Mouse (Mus musculus) kidney, postnatal 0 days (tissue): ENCODE results near the gene 4930415L06Rik. TPM values are rescaled to one million over a fixed set of nuclear protein-coding genes. Genes with fewer than 3 reads are reported as not detected.

Source experiments
- ATAC-seq: fragments of 200-750 bp; cut with Nextera tagmentation; replicated peaks from 2 replicates; pipeline ENCODE4 v1.8.0; 2017; ENCODE audit warnings: low read depth, moderate number of reproducible peaks, moderate TSS enrichment, moderate library complexity; ENCODE audit not compliant: low FRiP score
- DNase-seq: peaks from one replicate; pipeline ENCODE4 v3.0.0-alpha.2; 2016; ENCODE audit warnings: low spot score
- H3K27ac ChIP-seq: fragments of 300-500 bp; sonication (generic); 2 replicates; pipeline ENCODE4 v1.5.1; 2014; ENCODE audit warnings: mild to moderate bottlenecking
- H3K27me3 ChIP-seq: fragments of 300-500 bp; sonication (generic); 2 replicates; pipeline ENCODE4 v1.6.1; 2014; ENCODE audit warnings: low read length, mixed read lengths; ENCODE audit not compliant: insufficient read depth
- H3K36me3 ChIP-seq: fragments of 300-500 bp; sonication (generic); 2 replicates; pipeline ENCODE4 v1.6.1; 2014; ENCODE audit warnings: low read length, mixed read lengths; ENCODE audit not compliant: insufficient read depth
- H3K4me1 ChIP-seq: fragments of 300-500 bp; sonication (generic); replicated peaks from 2 replicates; pipeline ENCODE4 v1.6.1; 2014; ENCODE audit warnings: antibody characterized with exemption, low read length, mixed read lengths; ENCODE audit not compliant: insufficient read depth
- H3K4me2 ChIP-seq: fragments of 300-500 bp; sonication (generic); 2 replicates; pipeline ENCODE4 v1.6.1; 2014; ENCODE audit warnings: mild to moderate bottlenecking, low read length, moderate library complexity, mixed read lengths
- H3K4me3 ChIP-seq: fragments of 300-500 bp; sonication (generic); replicated peaks from 2 replicates; pipeline ENCODE4 v1.5.1; 2014; ENCODE audit warnings: low read depth, low read length
- H3K9ac ChIP-seq: fragments of 300-500 bp; sonication (generic); 2 replicates; pipeline ENCODE4 v1.6.1; 2014; ENCODE audit warnings: low read depth, low read length
- H3K9me3 ChIP-seq: fragments of 300-500 bp; sonication (generic); replicated peaks from 2 replicates; pipeline ENCODE4 v1.6.1; 2016; ENCODE audit warnings: low read length, inconsistent platforms, mixed read lengths
- CTCF ChIP-seq: IDR thresholded peaks from 2 replicates; pipeline ENCODE4 v1.5.1; 2016; ENCODE audit warnings: antibody characterized with exemption, low read depth, mild to moderate bottlenecking, moderate library complexity
- WGBS: fragments of 180-500 bp; shearing (Covaris S2); extraction: QIAGEN DNeasy Blood & Tissue Kit; methylation state at CpG from one replicate; pipeline ENCODE4 v1.1.7; 2014; 5-methylcytosine and 5-hydroxymethylcytosine counted together
- polyA plus RNA-seq: library from polyadenylated mRNA; unstranded; fragments of >200 nt; fragmentation: Nextera tagmentation; extraction: Ambion mirVana; gene quantifications from 2 replicates; pipeline ENCODE4 v1.2.1, GENCODE M21; 2015

Gene 4930415L06Rik
- not detected in 2 replicates for polyA plus RNA-seq

- TF ChIP-seq CTCF, result no peak
- no peak within 1 kb of the TSS for H3K4me3 ChIP-seq
- H3K9me3 ChIP-seq, result no peaks in the 10 kb centered on the region
- no peak for ATAC-seq
- H3K27me3 ChIP-seq, result no peaks in the 10 kb centered on the region
- no peak within 1 kb of the TSS for H3K27ac ChIP-seq
- 80% methylated on average over 5 of the region's 5 CpGs for WGBS
- H3K4me2 ChIP-seq, result no peak within 1 kb of the TSS
- DNase-seq, result no peak
- H3K4me1 ChIP-seq, result no peaks in the 10 kb centered on the region
- no peaks in the 10 kb centered on the region for H3K36me3 ChIP-seq
- H3K9ac ChIP-seq, result no peak within 1 kb of the TSS
These were observed at the start of gene 4930415L06Rik for GRCm38 (mm10) chrX:89932752-89933151. TSS of gene 4930415L06Rik (minus strand) at chrX:89932852.

- no peak overlapping the region for H3K27ac ChIP-seq
- H3K27me3 ChIP-seq, result no peaks in the 10 kb centered on the region
- no peak overlapping the region for H3K4me3 ChIP-seq
- TF ChIP-seq CTCF, result peak; percentile 21; the same call in 1 of the 2 replicates
- DNase-seq (no peak), ATAC-seq (no peak)
- H3K4me2 ChIP-seq, result no peak overlapping the region
- H3K9me3 ChIP-seq, result no peaks in the 10 kb centered on the region
- H3K4me1 ChIP-seq, result no peaks in the 10 kb centered on the region
- no peak overlapping the region for H3K9ac ChIP-seq
- H3K36me3 ChIP-seq, result no peaks in the 10 kb centered on the region
These were observed 46.0 kb upstream of the 4930415L06Rik start for GRCm38 (mm10) chrX:89978621-89979020.

- H3K27me3 ChIP-seq, result no peaks in the 10 kb centered on the region
- ATAC-seq (no peak), DNase-seq (no peak)
- no peaks in the 10 kb centered on the region for H3K36me3 ChIP-seq
- no peak for TF ChIP-seq CTCF
- H3K4me3 ChIP-seq, result no peak overlapping the region
- H3K27ac ChIP-seq, result no peak overlapping the region
- no peaks in the 10 kb centered on the region for H3K4me1 ChIP-seq
- H3K4me2 ChIP-seq, result no peak overlapping the region
- WGBS, result 75% methylated on average over 1 of the region's 1 CpGs
- H3K9me3 ChIP-seq, result no peaks in the 10 kb centered on the region
- no peak overlapping the region for H3K9ac ChIP-seq
These were observed 27.8 kb downstream of the 4930415L06Rik start for GRCm38 (mm10) chrX:89904871-89905270.

Other genes with a start within 250 kb of the 4930415L06Rik start
- gene 4932429P05Rik, start 180.6 kb downstream of the 4930415L06Rik start, polyA plus RNA-seq, result not detected in 2 replicates